In genomic region chrX:164431541-164431940, GRCm38 (mm10) we compare ENCODE assay signal across 16 mouse cellular contexts. TPM values are rescaled to one million over a fixed set of nuclear protein-coding genes. Genes with fewer than 3 reads are reported as not detected.
"Had no signal": no experiment of that assay in that cellular context is flagged by ENCODE, and none has a peak within 500 bp of the region (broad histone marks: within the 10 kb centered on the region; RNA-seq: fewer than 3 reads in every experiment).

No protein-coding gene starts in this region.

- H3K9ac ChIP-seq: kidney, embryonic 15.5 days; liver, embryonic 14.5 days; midbrain, embryonic 12.5 days; neural tube, embryonic 13.5 days had no signal

- H3K4me1 ChIP-seq: kidney, embryonic 15.5 days; limb, embryonic 10.5 days; midbrain, embryonic 12.5 days; neural tube, embryonic 13.5 days had no signal

- H3K27ac ChIP-seq: left cerebral cortex, adult 2 months; limb, embryonic 10.5 days; liver, embryonic 14.5 days; midbrain, embryonic 12.5 days; neural tube, embryonic 13.5 days had no signal

- H3K9me3 ChIP-seq: kidney, embryonic 15.5 days; limb, embryonic 10.5 days; midbrain, embryonic 12.5 days; neural tube, embryonic 13.5 days had no signal

- H3K4me2 ChIP-seq: kidney, embryonic 15.5 days; midbrain, embryonic 12.5 days; neural tube, embryonic 13.5 days had no signal

- ATAC-seq: lung, postnatal 0 days; midbrain, embryonic 16.5 days had no signal

- H3K4me3 ChIP-seq: kidney, embryonic 15.5 days; left cerebral cortex, adult 2 months; limb, embryonic 10.5 days; midbrain, embryonic 12.5 days; neural tube, embryonic 13.5 days had no signal

- DNase-seq: kidney, adult 11 months; kidney, postnatal 14 days; lung, adult 2 months; lung, postnatal 4 days; retina, postnatal 1 day; right cerebral cortex, postnatal 14 days; thymus, postnatal 36 days had no signal

RNA-seq across cellular contexts. Expression of gene Asb11, which starts 5.3 kb away (rescaled TPM):
- polyA plus RNA-seq: kidney, embryonic 15.5 days; limb, embryonic 10.5 days; midbrain, embryonic 12.5 days; midbrain, embryonic 16.5 days; neural tube, embryonic 13.5 days; thymus, postnatal 0 days had no signal
